Mouse (Mus musculus): ENCODE measurements around the gene Ndufaf2.

Gene Ndufaf2

DNA sequence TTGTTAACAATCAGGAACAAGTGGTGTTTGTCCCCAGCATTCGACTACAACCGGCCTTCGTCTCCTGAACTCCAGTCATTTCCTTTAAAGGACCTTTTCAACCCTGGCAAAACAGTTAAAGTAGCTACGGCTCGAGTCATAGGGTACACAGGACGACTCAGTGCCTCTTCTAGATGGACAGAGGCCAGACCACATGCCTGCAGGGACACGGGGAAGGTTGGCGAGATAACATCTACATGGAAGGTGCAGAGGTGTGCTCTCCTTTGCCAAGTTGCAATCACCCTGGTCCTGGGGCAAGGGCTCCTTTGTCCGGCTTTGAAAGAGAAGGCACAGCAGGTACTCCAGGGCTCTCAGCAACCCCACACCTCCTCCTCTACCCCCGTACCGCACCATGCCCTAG, 195.0 kb downstream of the Ndufaf2 start:
- CTCF ChIA-PET: no interaction called here

DNA sequence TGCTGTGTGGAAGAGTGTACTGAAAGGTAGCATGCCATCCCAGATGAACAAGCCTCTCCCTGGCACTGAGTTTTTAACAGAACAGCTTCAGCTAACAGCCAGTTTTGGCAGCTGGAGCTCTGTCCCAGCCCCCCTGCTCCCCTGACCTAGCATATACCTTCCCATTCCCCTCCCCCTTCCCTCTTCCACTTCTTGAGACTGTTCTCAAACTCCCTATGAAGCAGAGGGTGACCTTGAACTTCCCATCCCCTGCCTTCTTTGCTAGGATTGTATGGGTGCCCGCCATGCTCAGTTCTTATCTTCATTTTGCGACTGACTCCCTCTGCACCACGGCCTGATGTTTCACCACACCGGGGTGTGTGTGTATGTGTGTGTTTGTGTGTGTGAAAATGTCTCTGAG, 195.7 kb downstream of the Ndufaf2 start:
- CTCF ChIA-PET: no interaction called here

DNA sequence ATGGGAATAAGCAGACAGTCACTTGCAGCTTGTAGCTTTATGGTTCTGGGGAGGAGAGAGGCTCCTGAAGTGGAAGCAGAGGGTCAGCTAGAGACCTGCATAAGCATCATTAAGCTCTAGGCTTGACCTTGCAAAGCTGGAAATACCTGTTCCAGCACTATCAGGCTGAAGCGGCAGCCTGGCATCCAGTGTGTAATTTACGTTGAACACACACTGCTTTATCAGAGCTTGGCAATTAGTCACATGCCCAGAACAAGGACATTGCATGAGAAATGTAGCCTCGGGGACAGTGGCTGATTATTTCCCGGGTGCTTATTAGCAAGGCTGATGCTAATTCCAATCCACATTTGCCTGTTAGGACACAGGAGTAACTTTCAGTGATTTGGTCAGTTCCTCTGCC, 196.5 kb downstream of the Ndufaf2 start:
- CTCF ChIA-PET: no interaction called here

GRCm38 (mm10) chr13:107961501-107961900, 196.9 kb downstream of the Ndufaf2 start:
- CTCF ChIA-PET: interaction anchor here (0.5 kb wide), 1 partner anchor 245 kb away, joined by 3 read pairs; no protein-coding TSS in a partner anchor

GRCm38 (mm10) chr13:107960549-107960948, 197.9 kb downstream of the Ndufaf2 start:
- CTCF ChIA-PET: no interaction called here

GRCm38 (mm10) chr13:107959891-107960290, 198.5 kb downstream of the Ndufaf2 start:
- CTCF ChIA-PET: no interaction called here

GRCm38 (mm10) chr13:107956246-107956645, 202.2 kb downstream of the Ndufaf2 start:
- CTCF ChIA-PET: no interaction called here

DNA sequence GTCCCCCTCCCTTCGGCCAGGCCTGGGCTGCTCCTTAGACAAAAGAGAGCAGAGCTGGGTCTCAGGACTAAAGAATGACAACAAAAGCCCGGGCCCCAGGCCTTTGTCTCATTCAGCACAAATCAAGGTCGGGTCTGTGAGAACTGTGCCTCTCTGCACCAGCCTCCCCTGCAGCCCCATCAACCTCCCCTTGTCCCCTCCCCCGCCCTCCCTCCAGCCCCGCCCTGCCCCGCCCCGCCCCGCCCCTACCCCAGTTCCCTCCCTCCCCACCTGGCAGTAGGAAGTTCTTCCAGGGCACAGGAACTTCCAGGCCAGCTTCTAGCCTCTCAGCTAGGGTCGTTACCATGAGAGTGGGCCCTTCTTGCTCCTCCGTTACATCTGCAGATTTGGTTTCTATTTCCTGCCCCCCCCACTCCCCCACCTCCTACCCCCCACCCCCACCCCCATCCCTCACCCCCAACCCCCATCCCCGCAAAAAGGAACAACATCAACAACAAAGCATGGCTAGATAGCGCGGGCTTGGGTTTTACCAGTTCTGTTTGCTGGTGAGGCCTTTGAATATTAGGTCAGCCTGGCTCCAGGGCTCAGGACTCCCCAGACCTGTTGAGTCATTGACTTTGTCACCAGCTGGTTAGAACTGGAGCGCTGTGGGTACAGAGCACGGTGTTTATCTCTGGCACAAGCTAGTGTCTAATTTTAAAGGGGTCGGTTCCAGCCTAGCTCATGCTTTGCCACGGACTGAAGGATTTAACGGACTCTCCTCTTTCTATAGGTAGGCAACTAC, 202.9 kb downstream of the Ndufaf2 start:
- CTCF ChIA-PET: no interaction called here

GRCm38 (mm10) chr13:107954445-107955261, 203.8 kb downstream of the Ndufaf2 start:
- CTCF ChIA-PET: no interaction called here

- CTCF ChIA-PET: no interaction called here
These were observed 204.4 kb downstream of the Ndufaf2 start for GRCm38 (mm10) chr13:107954100-107954444.

Data from spleen, embryonic (tissue).